Mouse (Mus musculus): ENCODE measurements around the gene N6amt1. TPM values are rescaled to one million over a fixed set of nuclear protein-coding genes. Genes with fewer than 3 reads are reported as not detected.

Gene N6amt1
- total and polyA plus RNA-seq, 3 experiments, result 10.8 to 23.3 (median 18.2) TPM

DNA sequence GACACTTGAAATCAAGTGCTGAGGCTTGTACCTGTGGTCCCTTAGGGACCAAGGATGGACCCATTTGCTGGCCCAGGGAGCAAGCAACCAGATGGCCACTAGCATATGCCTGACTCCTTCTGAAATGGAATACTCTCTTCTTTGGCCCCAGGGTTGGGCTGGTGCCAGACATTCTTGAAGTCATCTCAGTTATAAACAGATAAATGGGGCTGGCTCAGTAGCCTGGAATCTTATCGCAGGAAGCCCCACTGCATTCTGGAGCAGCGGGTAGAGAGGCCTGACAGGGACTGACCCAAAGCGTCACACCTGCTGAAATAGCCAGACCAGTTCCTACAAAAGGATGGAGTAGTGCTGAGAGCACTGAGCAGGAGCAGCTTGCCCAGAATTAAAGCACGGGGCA is 10.2 kb downstream of the N6amt1 start:
- DNase-seq (ENCODE audit: extremely low read depth), result no peak
- Histone ChIP-seq H3K79me2 (replicated peaks; ENCODE audit: control insufficient read depth, extremely low read depth, insufficient read depth, poor library complexity, severe bottlenecking) (no peaks in the 10 kb centered on the region), H3K4me1 (ENCODE audit: control insufficient read depth in 1 of 2, insufficient read depth in 2 of 2) (no peaks in the 10 kb centered on the region), H3K27me3 (replicated peaks) (no peaks in the 10 kb centered on the region), H3K27ac (ENCODE audit: insufficient read depth, low read depth) (no peak overlapping the region), H3K36me3 (replicated peaks in 1 of 2; ENCODE audit: control insufficient read depth in 1 of 2, insufficient read depth in 1 of 2, low read length in 1 of 2) (peaks cover 38 to 78% of the 10 kb centered on the region in 2 experiments), H3K9me3 (replicated peaks; ENCODE audit: low read length) (no peaks in the 10 kb centered on the region), H3K9ac (ENCODE audit: insufficient read depth, low read depth) (no peak overlapping the region), H3K4me2 (ENCODE audit: insufficient read depth, low read depth, poor library complexity, severe bottlenecking) (no peak overlapping the region), H3K4me3 (replicated peaks in 1 of 3; ENCODE audit: low read depth in 2 of 3, low read length in 2 of 3, poor library complexity in 1 of 3) (no peak overlapping the region)
- in situ Hi-C loops (cut with MboI; ENCODE audit: low pct_ligation_motif_present, low pct_unique_long_range_greater_than_20kb, low sequenced_read_pairs) (loop anchor here (25.0 kb wide), 1 partner anchor 227 kb away; no protein-coding TSS in a partner anchor), dilution Hi-C loops (cut with MboI; ENCODE audit: extremely low pct_ligation_motif_present, extremely low pct_unique_long_range_greater_than_20kb, low sequenced_read_pairs) (no loop called here)
- no peak for TF ChIP-seq JUN (IDR thresholded peaks at IDR 0.05; ENCODE audit: insufficient read depth, low read depth, low read length)
- TF ChIP-seq MEF2A (IDR thresholded peaks at IDR 0.05; ENCODE audit: borderline replicate concordance, low read depth, low read length), result no peak
- no peak for TF ChIP-seq CHD1 (IDR thresholded peaks at IDR 0.05; ENCODE audit: low read depth, low read length)

DNA sequence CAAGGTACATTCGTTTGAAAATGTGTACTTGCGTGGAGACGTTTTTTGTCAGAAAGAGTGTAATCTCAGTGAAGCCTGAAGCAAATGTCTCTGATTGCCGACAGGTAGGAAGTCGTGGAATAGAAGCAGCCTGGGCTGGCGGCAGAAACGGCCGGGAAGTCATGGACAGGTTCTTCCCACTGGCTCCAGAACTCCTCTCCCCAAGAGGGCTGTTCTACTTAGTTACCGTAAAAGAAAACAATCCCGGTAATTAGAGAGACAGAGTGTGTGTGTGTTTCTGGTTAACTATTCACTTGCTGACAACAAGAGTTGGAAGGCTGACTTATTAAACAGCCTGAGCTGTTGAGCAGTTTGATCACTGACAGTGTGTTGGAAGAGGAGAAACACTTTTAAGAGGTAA is 12.1 kb downstream of the N6amt1 start:
- TF ChIP-seq KAT2A (IDR thresholded peaks at IDR 0.05; ENCODE audit: insufficient replicate concordance, low read length), result no peak
- no peak for TF ChIP-seq EP300 (IDR thresholded peaks at IDR 0.05; ENCODE audit: low read length)
- no peak for TF ChIP-seq ZC3H11A (IDR thresholded peaks at IDR 0.05; ENCODE audit: low read depth, low read length)
- TF ChIP-seq JUND (conservative IDR thresholded peaks at IDR 0.05; ENCODE audit: low read depth, low read length), result no peak
- in situ Hi-C loops (cut with MboI; ENCODE audit: low pct_ligation_motif_present, low pct_unique_long_range_greater_than_20kb, low sequenced_read_pairs) (loop anchor here (25.0 kb wide), 1 partner anchor 229 kb away; no protein-coding TSS in a partner anchor), dilution Hi-C loops (cut with MboI; ENCODE audit: extremely low pct_ligation_motif_present, extremely low pct_unique_long_range_greater_than_20kb, low sequenced_read_pairs) (no loop called here)
- Histone ChIP-seq H3K4me1 (ENCODE audit: control insufficient read depth in 1 of 2, insufficient read depth in 2 of 2) (no peaks in the 10 kb centered on the region), H3K36me3 (replicated peaks in 1 of 2; ENCODE audit: control insufficient read depth in 1 of 2, insufficient read depth in 1 of 2, low read length in 1 of 2) (peaks cover 35 to 76% of the 10 kb centered on the region in 2 experiments), H3K27ac (ENCODE audit: insufficient read depth, low read depth) (no peak overlapping the region), H3K4me2 (ENCODE audit: insufficient read depth, low read depth, poor library complexity, severe bottlenecking) (no peak overlapping the region), H3K9me3 (replicated peaks; ENCODE audit: low read length) (no peaks in the 10 kb centered on the region), H3K4me3 (replicated peaks in 1 of 3; ENCODE audit: low read depth in 2 of 3, low read length in 2 of 3, poor library complexity in 1 of 3) (no peak overlapping the region), H3K79me2 (replicated peaks; ENCODE audit: control insufficient read depth, extremely low read depth, insufficient read depth, poor library complexity, severe bottlenecking) (no peaks in the 10 kb centered on the region), H3K27me3 (replicated peaks) (no peaks in the 10 kb centered on the region), H3K9ac (ENCODE audit: insufficient read depth, low read depth) (no peak overlapping the region)
- DNase-seq (ENCODE audit: extremely low read depth), result no peak

GRCm38 (mm10) chr16:87366445-87366844 is 12.5 kb downstream of the N6amt1 start:
- DNase-seq (ENCODE audit: extremely low read depth), result no peak
- Histone ChIP-seq H3K4me2 (ENCODE audit: insufficient read depth, low read depth, poor library complexity, severe bottlenecking) (no peak overlapping the region), H3K4me3 (replicated peaks in 1 of 3; ENCODE audit: low read depth in 2 of 3, low read length in 2 of 3, poor library complexity in 1 of 3) (no peak overlapping the region), H3K9me3 (replicated peaks; ENCODE audit: low read length) (no peaks in the 10 kb centered on the region), H3K36me3 (replicated peaks in 1 of 2; ENCODE audit: control insufficient read depth in 1 of 2, insufficient read depth in 1 of 2, low read length in 1 of 2) (peaks cover 35 to 76% of the 10 kb centered on the region in 2 experiments), H3K9ac (ENCODE audit: insufficient read depth, low read depth) (no peak overlapping the region), H3K27me3 (replicated peaks) (no peaks in the 10 kb centered on the region), H3K4me1 (ENCODE audit: control insufficient read depth in 1 of 2, insufficient read depth in 2 of 2) (no peaks in the 10 kb centered on the region), H3K79me2 (replicated peaks; ENCODE audit: control insufficient read depth, extremely low read depth, insufficient read depth, poor library complexity, severe bottlenecking) (no peaks in the 10 kb centered on the region), H3K27ac (ENCODE audit: insufficient read depth, low read depth) (no peak overlapping the region)
- dilution Hi-C loops (cut with MboI; ENCODE audit: extremely low pct_ligation_motif_present, extremely low pct_unique_long_range_greater_than_20kb, low sequenced_read_pairs), result no loop called here
- in situ Hi-C loops (cut with MboI; ENCODE audit: low pct_ligation_motif_present, low pct_unique_long_range_greater_than_20kb, low sequenced_read_pairs), result loop anchor here (25.0 kb wide), 1 partner anchor 229 kb away; no protein-coding TSS in a partner anchor
- no peak for TF ChIP-seq CHD2 (IDR thresholded peaks at IDR 0.05; ENCODE audit: low read length)
- no peak for TF ChIP-seq BHLHE40 (IDR thresholded peaks at IDR 0.05; ENCODE audit: low read depth, low read length)
- TF ChIP-seq MAFK (IDR thresholded peaks at IDR 0.05; ENCODE audit: insufficient replicate concordance, low read length), result no peak
- no peak for TF ChIP-seq UBTF (IDR thresholded peaks at IDR 0.05; ENCODE audit: low read depth, low read length)
- no peak for TF ChIP-seq JUN (IDR thresholded peaks at IDR 0.05; ENCODE audit: insufficient read depth, low read depth, low read length)
- no peak for TF ChIP-seq RCOR1 (conservative IDR thresholded peaks at IDR 0.05; ENCODE audit: low read depth, low read length)
- TF ChIP-seq TBP (conservative IDR thresholded peaks at IDR 0.05; ENCODE audit: low read depth, low read length), result no peak
- TF ChIP-seq RAD21 (IDR thresholded peaks at IDR 0.05; ENCODE audit: low read depth, low read length), result no peak
- TF ChIP-seq ZMIZ1 (IDR thresholded peaks at IDR 0.05; ENCODE audit: low read depth, low read length), result no peak
- no peak for TF ChIP-seq TCF12 (IDR thresholded peaks at IDR 0.05; ENCODE audit: low read depth, low read length)
- TF ChIP-seq ETS1 (conservative IDR thresholded peaks at IDR 0.05; ENCODE audit: low read depth, low read length), result no peak
- no peak for TF ChIP-seq ZNF384 (IDR thresholded peaks at IDR 0.05; ENCODE audit: low read depth, low read length)
